Mouse (Mus musculus): ENCODE data around the gene Kif28. TPM values are rescaled to one million over a fixed set of nuclear protein-coding genes. Genes with fewer than 3 reads are reported as not detected.
A peak's percentile ranks its signal among the peaks of the same experiment; 100 is the strongest.

The Kif28 gene
- polyA plus RNA-seq, 1 experiment from 2014 or later = not detected

DNA sequence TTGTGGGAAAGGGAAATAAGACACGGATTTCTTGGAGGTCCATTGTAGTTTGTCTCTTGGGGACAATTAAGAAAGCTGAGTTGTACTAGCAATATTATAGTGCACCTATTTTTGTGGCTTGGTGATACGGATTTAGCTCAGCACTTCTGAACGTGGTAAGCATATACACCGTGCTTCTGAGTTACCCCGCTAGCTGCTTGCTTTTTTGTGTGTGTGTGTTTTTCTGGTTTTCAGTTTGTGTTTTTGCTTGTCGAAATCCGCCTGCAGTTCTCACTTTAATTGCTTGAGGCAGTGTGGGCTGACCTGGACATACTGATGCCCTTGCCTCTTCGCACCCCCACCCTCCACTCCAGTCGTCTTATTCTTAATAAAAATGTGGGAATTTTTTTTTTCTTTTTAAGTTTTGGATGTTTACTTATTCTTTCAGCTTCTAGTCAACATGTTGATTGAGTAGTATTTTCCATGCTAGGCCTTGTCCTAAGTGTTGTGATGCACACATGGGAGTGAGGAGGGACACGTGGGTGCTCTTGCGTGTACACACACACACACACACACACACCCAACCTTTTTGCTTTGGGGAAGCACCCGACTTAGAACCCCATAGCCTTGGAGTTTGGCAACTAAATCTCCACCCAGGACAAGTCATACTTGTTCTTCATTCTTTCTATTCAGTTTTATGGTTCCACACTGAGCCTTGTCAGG is 76.1 kb downstream of the Kif28 start:
- Histone ChIP-seq H3K27me3 (ENCODE audit: control insufficient read depth, insufficient read depth, low read length) (no peaks in the 10 kb centered on the region), H3K4me3 (ENCODE audit: low read depth, low read length) (peak overlapping the region; percentile 93), H3K4me2 (replicated peaks; ENCODE audit: low read depth, low read length) (peak overlapping the region; percentile 70), H3K4me1 (ENCODE audit: control insufficient read depth, insufficient read depth, low read length) (peaks cover 8% of the 10 kb centered on the region), H3K36me3 (ENCODE audit: control insufficient read depth, insufficient read depth, low read length) (peaks cover under 1% of the 10 kb centered on the region; the same call in 1 of the 2 replicates), H3K27ac (ENCODE audit: low read length) (peak overlapping the region; percentile 64), H3K9me3 (ENCODE audit: control insufficient read depth, low read depth, low read length) (no peaks in the 10 kb centered on the region), H3K9ac (replicated peaks; ENCODE audit: low read depth, low read length) (peak overlapping the region; percentile 84)
- WGBS = 19% methylated on average over 12 of the region's 12 CpGs
- no peak for ATAC-seq (ENCODE audit: insufficient number of reproducible peaks, insufficient read depth, low FRiP score, low read depth)

DNA sequence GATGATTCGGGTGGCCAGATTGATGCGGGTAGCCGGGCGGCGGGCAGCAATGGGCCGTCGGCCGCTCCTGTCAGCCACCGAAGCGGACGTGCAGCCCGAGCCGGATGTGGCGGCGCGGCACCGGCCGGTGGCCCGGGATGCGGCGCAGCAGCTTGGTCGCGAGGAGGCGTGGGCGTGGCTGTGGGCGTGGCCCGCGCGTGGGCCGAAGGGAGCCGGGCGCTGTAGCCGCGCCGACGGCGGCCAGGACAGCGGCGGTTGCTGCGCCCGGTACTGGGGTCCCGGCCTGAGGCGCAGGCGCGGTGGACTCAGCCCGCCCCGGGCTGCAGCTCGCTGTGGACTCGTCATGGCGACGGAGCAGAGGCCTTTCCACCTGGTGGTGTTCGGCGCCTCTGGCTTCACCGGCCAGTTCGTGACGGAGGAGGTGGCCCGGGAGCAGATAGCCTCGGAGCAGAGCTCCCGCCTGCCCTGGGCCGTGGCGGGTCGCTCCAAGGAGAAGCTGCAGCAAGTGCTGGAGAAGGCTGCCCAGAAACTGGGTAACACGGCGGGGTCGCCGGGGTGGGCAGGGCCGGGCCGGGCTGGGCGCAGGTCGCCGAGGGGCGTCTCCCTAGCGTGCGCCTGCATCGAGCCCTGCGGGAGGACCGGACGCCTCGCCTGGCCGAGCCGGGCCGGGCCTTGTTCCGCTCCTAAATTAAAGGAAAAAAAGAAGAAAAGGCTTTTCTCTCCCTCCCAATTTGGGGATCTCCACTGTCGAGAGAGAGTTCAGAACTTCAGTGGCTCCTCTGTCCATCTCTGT is 76.9 kb downstream of the Kif28 start, which contains the start of gene Sccpdh:
Sccpdh (plus strand) TSS at position 198 of the 793 bp plus-strand sequence.
- peak; percentile 97 for ATAC-seq (ENCODE audit: insufficient number of reproducible peaks, insufficient read depth, low FRiP score, low read depth)
- Histone ChIP-seq H3K4me1 (ENCODE audit: control insufficient read depth, insufficient read depth, low read length) (peaks cover 8% of the 10 kb centered on the region), H3K4me2 (replicated peaks; ENCODE audit: low read depth, low read length) (peak within 1 kb of the TSS; percentile 70), H3K9ac (replicated peaks; ENCODE audit: low read depth, low read length) (peak within 1 kb of the TSS; percentile 84), H3K4me3 (ENCODE audit: low read depth, low read length) (peak within 1 kb of the TSS; percentile 93), H3K9me3 (ENCODE audit: control insufficient read depth, low read depth, low read length) (no peaks in the 10 kb centered on the region), H3K36me3 (ENCODE audit: control insufficient read depth, insufficient read depth, low read length) (no peaks in the 10 kb centered on the region; the same call in 1 of the 2 replicates), H3K27ac (ENCODE audit: low read length) (peak within 1 kb of the TSS; percentile 64), H3K27me3 (ENCODE audit: control insufficient read depth, insufficient read depth, low read length) (no peaks in the 10 kb centered on the region)
- WGBS = under 1% methylated on average over 81 of the region's 84 CpGs

DNA sequence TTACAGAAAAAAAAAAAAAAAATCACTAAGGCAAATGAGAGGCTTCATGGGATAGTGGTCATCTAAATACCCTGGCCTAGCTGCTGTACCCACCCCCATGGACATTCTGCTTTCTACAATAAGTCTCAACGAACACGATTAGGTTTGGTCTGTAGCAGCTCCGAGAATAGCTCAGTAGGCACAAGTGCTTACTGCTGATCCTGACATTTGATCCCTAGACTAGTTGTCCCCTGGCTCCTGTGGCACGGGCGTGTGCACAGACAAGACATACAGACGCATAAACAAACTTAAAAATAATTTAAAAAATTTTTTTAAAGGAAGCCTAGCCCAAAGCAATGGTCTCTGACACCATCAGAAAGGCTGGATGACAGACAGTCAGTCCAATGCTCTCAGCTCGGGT is 77.6 kb downstream of the Kif28 start:
- Histone ChIP-seq H3K27me3 (ENCODE audit: control insufficient read depth, insufficient read depth, low read length) (no peaks in the 10 kb centered on the region), H3K4me2 (replicated peaks; ENCODE audit: low read depth, low read length) (peak overlapping the region; percentile 70), H3K4me3 (ENCODE audit: low read depth, low read length) (peak overlapping the region; percentile 93), H3K9me3 (ENCODE audit: control insufficient read depth, low read depth, low read length) (no peaks in the 10 kb centered on the region), H3K27ac (ENCODE audit: low read length) (peak overlapping the region; percentile 64), H3K9ac (replicated peaks; ENCODE audit: low read depth, low read length) (peak overlapping the region; percentile 84), H3K4me1 (ENCODE audit: control insufficient read depth, insufficient read depth, low read length) (peaks cover 8% of the 10 kb centered on the region), H3K36me3 (ENCODE audit: control insufficient read depth, insufficient read depth, low read length) (no peaks in the 10 kb centered on the region; the same call in 1 of the 2 replicates)
- 7% methylated on average over 7 of the region's 7 CpGs for WGBS
- no peak for ATAC-seq (ENCODE audit: insufficient number of reproducible peaks, insufficient read depth, low FRiP score, low read depth)

DNA sequence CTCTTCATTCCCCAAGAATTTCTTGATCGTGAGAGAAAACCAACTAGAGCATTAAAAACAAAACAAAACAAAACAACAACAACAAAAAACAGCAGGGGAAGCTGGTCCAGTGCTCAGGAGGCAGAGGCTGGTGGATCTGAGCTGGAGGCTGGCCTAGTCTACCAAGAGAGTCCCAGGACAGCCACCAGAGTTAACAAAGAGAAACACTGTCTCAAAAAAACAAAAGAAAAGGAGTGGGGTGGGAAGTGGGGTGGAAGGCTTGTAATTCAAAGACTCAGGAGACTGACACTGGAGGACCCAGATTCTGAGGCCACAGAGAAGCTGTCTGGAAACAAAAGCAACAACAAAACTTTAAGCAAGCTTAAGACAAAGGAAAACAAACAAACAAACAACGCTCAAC is 78.1 kb downstream of the Kif28 start:
- WGBS = 69% methylated on average over 2 of the region's 2 CpGs
- Histone ChIP-seq H3K4me2 (replicated peaks; ENCODE audit: low read depth, low read length) (no peak overlapping the region), H3K27ac (ENCODE audit: low read length) (no peak overlapping the region), H3K4me3 (ENCODE audit: low read depth, low read length) (no peak overlapping the region), H3K27me3 (ENCODE audit: control insufficient read depth, insufficient read depth, low read length) (no peaks in the 10 kb centered on the region), H3K4me1 (ENCODE audit: control insufficient read depth, insufficient read depth, low read length) (peaks cover 8% of the 10 kb centered on the region), H3K9ac (replicated peaks; ENCODE audit: low read depth, low read length) (no peak overlapping the region), H3K9me3 (ENCODE audit: control insufficient read depth, low read depth, low read length) (no peaks in the 10 kb centered on the region), H3K36me3 (ENCODE audit: control insufficient read depth, insufficient read depth, low read length) (no peaks in the 10 kb centered on the region; the same call in 1 of the 2 replicates)
- ATAC-seq (ENCODE audit: insufficient number of reproducible peaks, insufficient read depth, low FRiP score, low read depth) = no peak

DNA sequence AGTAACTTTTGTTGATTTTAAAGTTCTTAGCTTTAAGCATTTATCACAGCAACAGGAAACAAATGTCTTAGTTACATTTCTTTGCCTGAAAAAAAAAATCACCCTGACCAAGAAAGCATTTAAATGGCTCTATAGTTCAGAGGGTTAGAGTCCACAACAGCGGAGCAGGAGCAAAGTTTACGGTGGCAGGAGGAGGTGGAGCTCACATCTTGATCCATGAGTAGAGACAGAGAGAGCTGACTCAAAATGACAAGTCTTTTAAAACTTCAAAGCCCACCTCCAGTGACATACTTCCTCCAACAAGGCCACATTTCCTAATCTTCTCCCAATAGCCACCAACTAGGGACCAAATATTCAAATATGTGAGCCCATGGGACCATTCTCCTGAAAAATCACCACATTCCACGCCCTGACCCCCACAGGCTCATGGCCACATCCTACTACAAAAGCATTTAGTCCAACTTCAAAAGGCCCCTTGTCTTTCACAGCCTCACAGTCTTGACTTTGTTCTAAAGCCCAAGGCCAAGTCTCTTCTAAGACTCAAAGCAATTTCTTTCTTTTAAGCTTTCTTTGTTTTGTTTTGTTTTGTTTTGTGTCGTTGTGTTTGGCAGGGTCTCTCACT is 80.7 kb downstream of the Kif28 start:
- H3K4me3 ChIP-seq (ENCODE audit: low read depth, low read length) = no peak overlapping the region
- H3K9me3 ChIP-seq (ENCODE audit: control insufficient read depth, low read depth, low read length) = no peaks in the 10 kb centered on the region
- no peaks in the 10 kb centered on the region for H3K27me3 ChIP-seq (ENCODE audit: control insufficient read depth, insufficient read depth, low read length)
- 0 out of 2 replicates have a peak overlapping the region, but pooled peaks have one; percentile 2 for H3K27ac ChIP-seq (ENCODE audit: low read length)
- WGBS = 41% methylated on average over 4 of the region's 4 CpGs
- H3K9ac ChIP-seq (replicated peaks; ENCODE audit: low read depth, low read length) = no peak overlapping the region
- peaks cover 4% of the 10 kb centered on the region for H3K4me1 ChIP-seq (ENCODE audit: control insufficient read depth, insufficient read depth, low read length)
- no peaks in the 10 kb centered on the region for H3K36me3 ChIP-seq (ENCODE audit: control insufficient read depth, insufficient read depth, low read length)
- no peak for ATAC-seq (ENCODE audit: insufficient number of reproducible peaks, insufficient read depth, low FRiP score, low read depth)
- H3K4me2 ChIP-seq (replicated peaks; ENCODE audit: low read depth, low read length) = no peak overlapping the region

DNA sequence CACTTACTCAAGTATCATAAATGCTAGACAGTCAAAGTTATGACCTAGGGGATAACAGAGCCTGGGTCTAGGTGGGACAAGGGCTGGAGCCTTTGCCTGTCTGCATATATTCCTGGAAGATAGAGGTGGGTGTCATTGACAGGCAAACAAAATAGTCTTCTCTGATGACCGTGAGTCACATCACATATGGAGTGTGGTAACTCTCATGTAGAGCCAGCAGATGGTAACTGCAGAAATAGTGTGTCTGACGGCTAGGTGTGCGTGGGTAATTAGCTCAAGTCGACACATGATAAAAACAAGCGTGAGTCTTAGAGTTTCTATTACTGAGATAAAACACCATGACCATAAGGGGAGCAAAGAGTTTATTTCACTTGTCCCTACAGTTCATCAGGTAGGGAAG is 82.0 kb downstream of the Kif28 start:
- H3K36me3 ChIP-seq (ENCODE audit: control insufficient read depth, insufficient read depth, low read length) = no peaks in the 10 kb centered on the region
- WGBS = 93% methylated on average over 5 of the region's 5 CpGs
- H3K9ac ChIP-seq (replicated peaks; ENCODE audit: low read depth, low read length) = no peak overlapping the region
- no peaks in the 10 kb centered on the region for H3K4me1 ChIP-seq (ENCODE audit: control insufficient read depth, insufficient read depth, low read length)
- ATAC-seq (ENCODE audit: insufficient number of reproducible peaks, insufficient read depth, low FRiP score, low read depth) = no peak
- H3K27ac ChIP-seq (ENCODE audit: low read length) = no peak overlapping the region
- no peaks in the 10 kb centered on the region for H3K27me3 ChIP-seq (ENCODE audit: control insufficient read depth, insufficient read depth, low read length)
- H3K4me3 ChIP-seq (ENCODE audit: low read depth, low read length) = no peak overlapping the region
- no peak overlapping the region for H3K4me2 ChIP-seq (replicated peaks; ENCODE audit: low read depth, low read length)
- H3K9me3 ChIP-seq (ENCODE audit: control insufficient read depth, low read depth, low read length) = no peaks in the 10 kb centered on the region

DNA sequence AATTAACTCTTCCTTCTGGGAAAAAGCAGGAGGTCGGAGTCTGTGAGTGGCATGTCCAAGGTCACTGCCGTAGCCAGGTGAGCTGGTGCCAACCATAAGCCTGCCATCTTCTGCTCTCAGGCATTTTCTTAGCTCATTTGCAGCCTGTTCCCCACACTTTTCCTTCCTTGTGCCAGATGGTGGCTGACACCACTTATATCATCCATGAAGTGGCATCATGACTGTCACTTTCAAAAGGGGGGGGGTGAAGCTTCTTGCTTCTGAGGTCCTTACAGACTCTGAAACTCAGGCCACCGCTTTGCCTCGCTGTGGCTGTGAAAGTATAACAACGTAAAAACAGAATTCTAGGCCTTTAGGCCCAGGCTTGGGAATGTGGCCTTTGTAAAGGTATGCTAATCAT is 93.8 kb downstream of the Kif28 start:
- no peaks in the 10 kb centered on the region for H3K9me3 ChIP-seq (ENCODE audit: control insufficient read depth, low read depth, low read length)
- 81% methylated on average over 5 of the region's 5 CpGs for WGBS
- no peak overlapping the region for H3K9ac ChIP-seq (replicated peaks; ENCODE audit: low read depth, low read length)
- no peaks in the 10 kb centered on the region for H3K27me3 ChIP-seq (ENCODE audit: control insufficient read depth, insufficient read depth, low read length)
- H3K4me1 ChIP-seq (ENCODE audit: control insufficient read depth, insufficient read depth, low read length) = no peaks in the 10 kb centered on the region
- ATAC-seq (ENCODE audit: insufficient number of reproducible peaks, insufficient read depth, low FRiP score, low read depth) = no peak
- no peaks in the 10 kb centered on the region for H3K36me3 ChIP-seq (ENCODE audit: control insufficient read depth, insufficient read depth, low read length)
- H3K4me2 ChIP-seq (replicated peaks; ENCODE audit: low read depth, low read length) = no peak overlapping the region
- H3K27ac ChIP-seq (ENCODE audit: low read length) = no peak overlapping the region
- no peak overlapping the region for H3K4me3 ChIP-seq (ENCODE audit: low read depth, low read length)

DNA sequence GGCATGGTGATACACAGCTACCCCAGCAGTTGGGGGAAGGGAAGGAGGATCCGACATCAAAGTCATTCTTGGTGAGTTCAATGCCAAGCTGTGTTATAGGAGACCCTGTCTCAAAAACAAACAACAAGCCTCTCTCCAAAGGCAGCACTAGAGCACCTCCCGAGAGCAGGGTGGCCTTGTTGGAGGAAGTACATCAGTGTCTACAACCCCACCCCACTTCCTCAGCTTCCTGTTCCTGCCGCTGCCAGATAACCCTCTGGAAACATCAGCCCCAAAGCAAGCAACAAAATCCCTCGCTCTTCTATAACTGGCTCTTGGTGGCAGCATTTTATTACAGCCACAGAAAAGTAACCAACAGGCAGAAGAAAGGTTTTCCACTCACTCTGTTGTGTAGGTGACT is 94.8 kb downstream of the Kif28 start:
- H3K27me3 ChIP-seq (ENCODE audit: control insufficient read depth, insufficient read depth, low read length) = no peaks in the 10 kb centered on the region
- H3K9ac ChIP-seq (replicated peaks; ENCODE audit: low read depth, low read length) = no peak overlapping the region
- no peaks in the 10 kb centered on the region for H3K36me3 ChIP-seq (ENCODE audit: control insufficient read depth, insufficient read depth, low read length)
- no peak for ATAC-seq (ENCODE audit: insufficient number of reproducible peaks, insufficient read depth, low FRiP score, low read depth)
- 71% methylated on average over 4 of the region's 4 CpGs for WGBS
- H3K9me3 ChIP-seq (ENCODE audit: control insufficient read depth, low read depth, low read length) = no peaks in the 10 kb centered on the region
- H3K4me3 ChIP-seq (ENCODE audit: low read depth, low read length) = no peak overlapping the region
- H3K27ac ChIP-seq (ENCODE audit: low read length) = no peak overlapping the region
- H3K4me1 ChIP-seq (ENCODE audit: control insufficient read depth, insufficient read depth, low read length) = no peaks in the 10 kb centered on the region
- no peak overlapping the region for H3K4me2 ChIP-seq (replicated peaks; ENCODE audit: low read depth, low read length)

Measured in stomach, embryonic 14.5 days (tissue).